Mouse (Mus musculus) gastrocnemius, adult 2 months (tissue): ENCODE results near the gene Dact2. TPM values are rescaled to one million over a fixed set of nuclear protein-coding genes. Genes with fewer than 3 reads are reported as not detected.

Source experiments
- DNase-seq: peaks from one replicate; pipeline ENCODE4 v3.0.0; 2022
- H3K27ac ChIP-seq: fragments of 200-600 bp; 2 replicates; pipeline ENCODE4 v1.8.1; 2022; ENCODE audit warnings: mild to moderate bottlenecking
- H3K4me3 ChIP-seq: fragments of 200-600 bp; 2 replicates; pipeline ENCODE4 v1.8.1; 2022; ENCODE audit warnings: mild to moderate bottlenecking, moderate library complexity
- CTCF ChIP-seq: fragments of 200-600 bp; IDR thresholded peaks from 2 replicates; pipeline ENCODE4 v1.8.1; 2022; ENCODE audit warnings: antibody characterized with exemption, mild to moderate bottlenecking, moderate library complexity
- intact Hi-C: fragments of 180-260 bp; cut with DNase I; formaldehyde crosslinking; loops from one replicate; pipeline ENCODE4 v1.15.1; 2025
- total RNA-seq, 2 experiments: library from RNA; stranded (reverse); gene quantifications; 2 replicates each; pipeline ENCODE4 v1.2.3; 2021

Gene Dact2
- total RNA-seq, 2 experiments from 2014 or later = 2.3 to 2.7 TPM

- H3K27ac ChIP-seq = no peak overlapping the region
- DNase-seq = no peak
- no peak for TF ChIP-seq CTCF
- intact Hi-C loops = no loop called here
- H3K4me3 ChIP-seq = no peak overlapping the region
Measured at GRCm38 (mm10) chr17:14182860-14183259, 21.2 kb downstream of the Dact2 start.

GRCm38 (mm10) chr17:14178911-14179310 lies 25.2 kb downstream of the Dact2 start:
- no peak overlapping the region for H3K27ac ChIP-seq
- TF ChIP-seq CTCF = no peak
- DNase-seq = no peak
- intact Hi-C loops = no loop called here
- no peak overlapping the region for H3K4me3 ChIP-seq

GRCm38 (mm10) chr17:14178475-14178874 lies 25.6 kb downstream of the Dact2 start:
- intact Hi-C loops = no loop called here

GRCm38 (mm10) chr17:14178049-14178448 lies 26.1 kb downstream of the Dact2 start:
- TF ChIP-seq CTCF = no peak
- intact Hi-C loops = no loop called here
- Histone ChIP-seq H3K4me3 (no peak overlapping the region), H3K27ac (no peak overlapping the region)
- DNase-seq = no peak

More at GRCm38 (mm10) chr17:14178475-14178874, 25.6 kb downstream of the Dact2 start:
- no peak for TF ChIP-seq CTCF
- DNase-seq = no peak
- Histone ChIP-seq H3K4me3 (no peak overlapping the region), H3K27ac (no peak overlapping the region)

- Histone ChIP-seq H3K4me3 (no peak overlapping the region), H3K27ac (no peak overlapping the region)
- DNase-seq = no peak
- intact Hi-C loops = no loop called here
- TF ChIP-seq CTCF = no peak
Measured at GRCm38 (mm10) chr17:14177018-14177417, 27.1 kb downstream of the Dact2 start.

- no peak overlapping the region for H3K4me3 ChIP-seq
- intact Hi-C loops = no loop called here
- no peak for DNase-seq
- no peak overlapping the region for H3K27ac ChIP-seq
- no peak for TF ChIP-seq CTCF
Measured at GRCm38 (mm10) chr17:14175704-14176103, 28.4 kb downstream of the Dact2 start.

- no peak overlapping the region for H3K4me3 ChIP-seq
- no peak for TF ChIP-seq CTCF
- intact Hi-C loops = no loop called here
- no peak for DNase-seq
- H3K27ac ChIP-seq = no peak overlapping the region
Measured at GRCm38 (mm10) chr17:14175019-14175418, 29.1 kb downstream of the Dact2 start.

GRCm38 (mm10) chr17:14174401-14174800 lies 29.7 kb downstream of the Dact2 start:
- Histone ChIP-seq H3K4me3 (no peak overlapping the region), H3K27ac (no peak overlapping the region)
- no peak for DNase-seq
- TF ChIP-seq CTCF = no peak
- intact Hi-C loops = no loop called here

- no peak for DNase-seq
- H3K27ac ChIP-seq = no peak overlapping the region
- TF ChIP-seq CTCF = no peak
- no peak overlapping the region for H3K4me3 ChIP-seq
- intact Hi-C loops = no loop called here
Measured at GRCm38 (mm10) chr17:14173459-14173858, 30.6 kb downstream of the Dact2 start.

- no peak overlapping the region for H3K27ac ChIP-seq
- TF ChIP-seq CTCF = no peak
- intact Hi-C loops = no loop called here
Measured at GRCm38 (mm10) chr17:14172731-14173130, 31.4 kb downstream of the Dact2 start.

GRCm38 (mm10) chr17:14172184-14172583 lies 31.9 kb downstream of the Dact2 start:
- no peak for DNase-seq
- H3K27ac ChIP-seq = no peak overlapping the region
- no peak overlapping the region for H3K4me3 ChIP-seq
- no peak for TF ChIP-seq CTCF
- intact Hi-C loops = no loop called here

More at GRCm38 (mm10) chr17:14172731-14173130, 31.4 kb downstream of the Dact2 start:
- no peak overlapping the region for H3K4me3 ChIP-seq
- DNase-seq = no peak

GRCm38 (mm10) chr17:14170961-14171479 lies 33.1 kb downstream of the Dact2 start:
- intact Hi-C loops = no loop called here
- H3K27ac ChIP-seq = no peak overlapping the region
- TF ChIP-seq CTCF = no peak
- no peak for DNase-seq
- no peak overlapping the region for H3K4me3 ChIP-seq

- Histone ChIP-seq H3K4me3 (no peak overlapping the region), H3K27ac (no peak overlapping the region)
- no peak for TF ChIP-seq CTCF
- DNase-seq = no peak
- intact Hi-C loops = no loop called here
Measured at GRCm38 (mm10) chr17:14169431-14169830, 34.7 kb downstream of the Dact2 start.

GRCm38 (mm10) chr17:14167594-14167993 lies 36.5 kb downstream of the Dact2 start:
- H3K4me3 ChIP-seq = no peak overlapping the region
- intact Hi-C loops = no loop called here
- H3K27ac ChIP-seq = no peak overlapping the region
- DNase-seq = no peak
- TF ChIP-seq CTCF = no peak
